Mouse (Mus musculus): Measurements from ENCODE around the gene Rab17.

DNA sequence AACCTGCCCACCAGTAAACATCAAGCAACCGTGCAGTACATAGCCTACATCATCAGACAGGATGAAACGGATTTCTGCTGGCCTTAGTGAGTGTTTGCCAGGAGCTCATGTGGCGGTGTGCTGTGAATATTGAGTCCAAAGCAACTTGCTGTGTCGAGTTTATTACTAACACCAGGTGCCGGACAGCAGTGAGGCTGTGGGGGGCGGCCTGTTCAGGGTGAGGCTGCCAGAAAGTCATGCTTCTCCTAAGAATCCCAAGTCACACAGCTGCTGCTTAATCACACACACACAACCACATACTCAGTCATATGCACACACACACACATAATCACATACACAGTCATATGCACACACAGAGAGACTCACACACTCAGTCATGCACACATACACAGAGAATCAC, 56.2 kb downstream of the Rab17 start:
- no peak for TF ChIP-seq CTCF (IDR thresholded peaks at IDR 0.05; ENCODE audit: extremely low read depth, insufficient read depth, insufficient read length, insufficient replicate concordance)
- TF ChIP-seq POLR2A (IDR thresholded peaks at IDR 0.05; ENCODE audit: low read depth, low read length) = no peak
